Mouse (Mus musculus) spleen, adult 2 months (tissue): Measurements from ENCODE around the gene Cacna2d3.

Source experiments
- CTCF ChIP-seq: fragments of 200-500 bp; IDR thresholded peaks from 2 replicates; pipeline ENCODE4 v1.5.1; 2011; ENCODE audit warnings: mild to moderate bottlenecking, inconsistent platforms; ENCODE audit not compliant: insufficient read depth, insufficient read length, insufficient replicate concordance; ENCODE audit errors: extremely low read depth
- POLR2A ChIP-seq: fragments of 200-500 bp; IDR thresholded peaks from 2 replicates; pipeline ENCODE4 v1.6.1; 2011; ENCODE audit warnings: low read depth, low read length, inconsistent platforms

DNA sequence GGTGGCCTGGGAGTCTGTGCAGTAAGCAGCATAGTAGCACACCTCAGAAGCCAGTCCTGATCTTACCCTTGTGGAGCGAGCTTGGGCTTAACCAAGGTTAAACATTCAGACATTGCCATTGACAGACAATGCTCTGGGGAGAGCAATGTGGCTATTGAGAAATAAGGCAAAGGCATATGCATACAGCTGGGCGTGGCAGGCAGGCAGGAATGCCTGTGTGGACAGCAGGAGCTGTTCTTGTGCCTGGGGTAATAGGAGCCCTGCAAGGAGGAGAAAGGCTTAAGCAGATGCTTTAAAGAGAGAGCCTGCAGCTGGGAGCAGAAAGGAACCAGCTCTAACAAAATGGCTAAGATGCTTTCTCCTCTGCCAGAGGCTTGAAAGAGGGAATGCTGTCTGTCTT is 451.8 kb downstream of the Cacna2d3 start:
- TF ChIP-seq CTCF (no peak), POLR2A (no peak)
